Mouse (Mus musculus) heart, embryonic 14.5 days (tissue): ENCODE measurements around the gene P2rx1. TPM values are rescaled to one million over a fixed set of nuclear protein-coding genes. Genes with fewer than 3 reads are reported as not detected.

ENCODE experiments used
- ATAC-seq: fragments of 200-750 bp; cut with Nextera tagmentation; 2 replicates; pipeline ENCODE4 v1.8.0; 2017; ENCODE audit warnings: low read depth, moderate TSS enrichment; ENCODE audit not compliant: insufficient number of reproducible peaks, insufficient read depth, low FRiP score
- H3K27ac ChIP-seq, 2 experiments: fragments of 200-500 bp in 1 of 2; fragments of 300-500 bp in 1 of 2; sonication (generic) in 1 of 2; replicated peaks in 1 of 2; 2 replicates each; pipeline ENCODE4 v1.5.1; 2012 to 2014; ENCODE audit warnings: low read depth in 2 of 2, low read length in 2 of 2, control low read depth in 1 of 2, mild to moderate bottlenecking in 1 of 2, mixed read lengths in 1 of 2; ENCODE audit not compliant: control insufficient read depth in 1 of 2, insufficient read depth in 1 of 2
- H3K27me3 ChIP-seq: fragments of 300-500 bp; sonication (generic); 2 replicates; pipeline ENCODE4 v1.6.1; 2014; ENCODE audit warnings: mild to moderate bottlenecking, low read length, control low read depth; ENCODE audit not compliant: control insufficient read depth, insufficient read depth
- H3K36me3 ChIP-seq: fragments of 300-500 bp; sonication (generic); 2 replicates; pipeline ENCODE4 v1.6.1; 2014; ENCODE audit warnings: mild to moderate bottlenecking, control low read depth, low read length, mixed read lengths; ENCODE audit not compliant: control insufficient read depth, insufficient read depth
- H3K4me1 ChIP-seq, 2 experiments: fragments of 200-500 bp in 1 of 2; fragments of 300-500 bp in 1 of 2; sonication (generic) in 1 of 2; 2 replicates each; pipeline ENCODE4 v1.6.1; 2012 to 2014; ENCODE audit warnings: low read length in 2 of 2, control low read depth in 1 of 2, mixed read lengths in 1 of 2; ENCODE audit not compliant: control insufficient read depth in 2 of 2, insufficient read depth in 2 of 2
- H3K4me2 ChIP-seq: fragments of 300-500 bp; sonication (generic); 2 replicates; pipeline ENCODE4 v1.6.1; 2014; ENCODE audit warnings: mild to moderate bottlenecking, low read length
- H3K4me3 ChIP-seq, 2 experiments: fragments of 200-500 bp in 1 of 2; fragments of 300-500 bp in 1 of 2; sonication (generic) in 1 of 2; 2 replicates each; pipeline ENCODE4 v1.5.1; 2012 to 2014; ENCODE audit warnings: low read length in 2 of 2, mild to moderate bottlenecking in 2 of 2, control low read depth in 1 of 2, low read depth in 1 of 2, moderate library complexity in 1 of 2; ENCODE audit not compliant: control insufficient read depth in 1 of 2, insufficient read depth in 1 of 2
- H3K9ac ChIP-seq: fragments of 300-500 bp; sonication (generic); 2 replicates; pipeline ENCODE4 v1.6.1; 2014; ENCODE audit warnings: mild to moderate bottlenecking, low read length
- H3K9me3 ChIP-seq: fragments of 300-500 bp; sonication (generic); 2 replicates; pipeline ENCODE4 v1.6.1; 2016; ENCODE audit warnings: low read length, control low read depth; ENCODE audit not compliant: control insufficient read depth
- WGBS: fragments of 180-500 bp; shearing (Covaris S2); extraction: QIAGEN DNeasy Blood & Tissue Kit; methylation state at CpG from one replicate; pipeline ENCODE4 v1.1.7; 2014; 5-methylcytosine and 5-hydroxymethylcytosine counted together
- polyA plus RNA-seq: library from polyadenylated mRNA; unstranded; fragments of >200 nt; fragmentation: Nextera tagmentation; extraction: Ambion mirVana; gene quantifications from 2 replicates; pipeline ENCODE4 v1.2.1, GENCODE M21; 2014

Gene P2rx1
- polyA plus RNA-seq, 1 experiment from 2014 or later = 1.4 TPM

- Histone ChIP-seq H3K9me3 (no peaks in the 10 kb centered on the region), H3K36me3 (no peaks in the 10 kb centered on the region), H3K27ac (no peak overlapping the region), H3K4me1 (peaks cover 25 to 26% of the 10 kb centered on the region in 2 experiments), H3K4me2 (no peak overlapping the region), H3K9ac (no peak overlapping the region), H3K27me3 (peaks cover 33% of the 10 kb centered on the region), H3K4me3 (no peak overlapping the region)
- no peak for ATAC-seq
- 42% methylated on average over 4 of the region's 4 CpGs for WGBS
Observed at GRCm38 (mm10) chr11:73023827-73024226, 24.9 kb downstream of the P2rx1 start.

GRCm38 (mm10) chr11:73024236-73024904 is 25.5 kb downstream of the P2rx1 start:
- H3K27me3 ChIP-seq = peaks cover 29% of the 10 kb centered on the region
- no peak for ATAC-seq
- WGBS = 57% methylated on average over 7 of the region's 7 CpGs
- no peaks in the 10 kb centered on the region for H3K36me3 ChIP-seq
- peak overlapping the region; percentile 21; the same call in 1 of the 2 replicates for H3K9ac ChIP-seq
- no peak overlapping the region for H3K4me2 ChIP-seq
- H3K9me3 ChIP-seq = no peaks in the 10 kb centered on the region
- peaks cover 22 to 26% of the 10 kb centered on the region in 2 experiments for H3K4me1 ChIP-seq
- H3K27ac ChIP-seq = no peak overlapping the region
- no peak overlapping the region for H3K4me3 ChIP-seq

- H3K27ac ChIP-seq = no peak overlapping the region
- no peak for ATAC-seq
- H3K4me3 ChIP-seq = no peak overlapping the region
- H3K4me1 ChIP-seq = peaks cover 27 to 28% of the 10 kb centered on the region in 2 experiments
- 0 out of 2 replicates have a peak overlapping the region, but pooled peaks have one; percentile 25 for H3K9ac ChIP-seq
- H3K9me3 ChIP-seq = no peaks in the 10 kb centered on the region
- 48% methylated on average over 8 of the region's 8 CpGs for WGBS
- H3K27me3 ChIP-seq = peaks cover 7% of the 10 kb centered on the region
- H3K4me2 ChIP-seq = no peak overlapping the region
- no peaks in the 10 kb centered on the region for H3K36me3 ChIP-seq
Observed at GRCm38 (mm10) chr11:73026961-73027360, 28.1 kb downstream of the P2rx1 start.

GRCm38 (mm10) chr11:73030821-73031498 is 32.1 kb downstream of the P2rx1 start:
- peak; percentile 74 for ATAC-seq
- Histone ChIP-seq H3K36me3 (no peaks in the 10 kb centered on the region), H3K9me3 (no peaks in the 10 kb centered on the region), H3K9ac (peak overlapping the region; percentile 67), H3K4me2 (peak overlapping the region; percentile 67), H3K27ac (peak overlapping the region; percentile 46 to 53; a peak in 3 of 4 replicates), H3K4me3 (peak overlapping the region; percentile 26 to 30), H3K27me3 (peaks cover 4% of the 10 kb centered on the region; the same call in 1 of the 2 replicates), H3K4me1 (peaks cover 13 to 19% of the 10 kb centered on the region in 2 experiments)
- 25% methylated on average over 20 of the region's 20 CpGs for WGBS

- Histone ChIP-seq H3K4me2 (peak overlapping the region; percentile 67), H3K27me3 (peaks cover 4% of the 10 kb centered on the region; the same call in 1 of the 2 replicates), H3K9me3 (no peaks in the 10 kb centered on the region), H3K36me3 (no peaks in the 10 kb centered on the region), H3K27ac (peak overlapping the region in 1 of 2 experiments; percentile 46; a peak in 1 of 4 replicates), H3K4me1 (peaks cover 18 to 21% of the 10 kb centered on the region in 2 experiments), H3K4me3 (no peak overlapping the region), H3K9ac (no peak overlapping the region; the same call in 1 of the 2 replicates)
- ATAC-seq = no peak
- 68% methylated on average over 5 of the region's 5 CpGs for WGBS
Observed at GRCm38 (mm10) chr11:73031536-73031935, 32.6 kb downstream of the P2rx1 start.

- H3K27ac ChIP-seq = no peak overlapping the region
- no peak overlapping the region for H3K4me2 ChIP-seq
- H3K4me3 ChIP-seq = no peak overlapping the region
- no peaks in the 10 kb centered on the region for H3K9me3 ChIP-seq
- H3K9ac ChIP-seq = no peak overlapping the region
- H3K4me1 ChIP-seq = peaks cover 17 to 21% of the 10 kb centered on the region in 2 experiments
- no peak for ATAC-seq
- 49% methylated on average over 7 of the region's 7 CpGs for WGBS
- H3K36me3 ChIP-seq = no peaks in the 10 kb centered on the region
- peaks cover 4% of the 10 kb centered on the region; the same call in 1 of the 2 replicates for H3K27me3 ChIP-seq
Observed at GRCm38 (mm10) chr11:73036077-73036476, 37.2 kb downstream of the P2rx1 start.

GRCm38 (mm10) chr11:73036889-73037288 is 38.0 kb downstream of the P2rx1 start:
- peak overlapping the region; percentile 8; the same call in 1 of the 2 replicates for H3K9ac ChIP-seq
- no peaks in the 10 kb centered on the region for H3K36me3 ChIP-seq
- peaks cover 15 to 16% of the 10 kb centered on the region in 2 experiments for H3K4me1 ChIP-seq
- WGBS = 42% methylated on average over 6 of the region's 6 CpGs
- H3K9me3 ChIP-seq = no peaks in the 10 kb centered on the region
- no peak overlapping the region for H3K4me2 ChIP-seq
- H3K27me3 ChIP-seq = no peaks in the 10 kb centered on the region
- no peak overlapping the region for H3K4me3 ChIP-seq
- no peak overlapping the region for H3K27ac ChIP-seq
- ATAC-seq = no peak
